Comparison of ENCODE assay signal across 27 mouse cellular contexts in genomic region chr7:115129001-115129400, GRCm38 (mm10).
DNase-seq lines count a peak whose midpoint lies in the region; ATAC-seq and TF ChIP-seq lines count a peak whose summit lies in the region.
"Had no signal": no experiment of that assay in that cellular context is flagged by ENCODE, and none has a peak within 500 bp of the region (broad histone marks: within the 10 kb centered on the region; RNA-seq: fewer than 3 reads in every experiment).

No protein-coding gene starts in this region.

- no peak for TF ChIP-seq CTCF in thymus, adult 2 months (IDR thresholded peaks at IDR 0.05; ENCODE audit: borderline replicate concordance, control insufficient read depth, extremely low read depth, insufficient read depth, low read length, poor library complexity)

- no peak overlapping the region for H3K9ac ChIP-seq in forebrain, embryonic 14.5 days (ENCODE audit: low read length)
- H3K9ac ChIP-seq in forebrain, embryonic 13.5 days, result no peak overlapping the region
- no peak overlapping the region for H3K9ac ChIP-seq in midbrain, embryonic 11.5 days (ENCODE audit: low read length)
- H3K9ac ChIP-seq in midbrain, embryonic 15.5 days, result no peak overlapping the region
- H3K9ac ChIP-seq in midbrain, embryonic 14.5 days (replicated peaks; ENCODE audit: low read length), result no peak overlapping the region
- H3K9ac ChIP-seq: embryonic facial prominence, embryonic 12.5 days; hindbrain, embryonic 15.5 days; kidney, embryonic 15.5 days; limb, embryonic 12.5 days; lung, embryonic 15.5 days had no signal

- no peak; the same call in 1 of the 2 replicates for ATAC-seq in forebrain, embryonic 14.5 days
- no peak for ATAC-seq in forebrain, embryonic 13.5 days
- ATAC-seq in midbrain, embryonic 11.5 days (ENCODE audit: low FRiP score), result no peak
- no peak for ATAC-seq in midbrain, embryonic 15.5 days (replicated peaks)
- ATAC-seq in midbrain, embryonic 14.5 days (ENCODE audit: low FRiP score, low TSS enrichment), result no peak
- ATAC-seq: activated CD4-positive, CD25-positive, alpha-beta regulatory T cell, adult 4 months had no signal

- peaks cover 22% of the 10 kb centered on the region; the same call in 1 of the 2 replicates for H3K4me1 ChIP-seq in forebrain, embryonic 14.5 days (ENCODE audit: control insufficient read depth, insufficient read depth, low read length)
- H3K4me1 ChIP-seq in forebrain, embryonic 13.5 days, result peaks cover 50% of the 10 kb centered on the region
- H3K4me1 ChIP-seq in midbrain, embryonic 11.5 days (ENCODE audit: control insufficient read depth, insufficient read depth, low read length), result peaks cover 16% of the 10 kb centered on the region
- peaks cover 10% of the 10 kb centered on the region for H3K4me1 ChIP-seq in midbrain, embryonic 15.5 days
- peaks cover 7% of the 10 kb centered on the region; the same call in 1 of the 2 replicates for H3K4me1 ChIP-seq in midbrain, embryonic 14.5 days (ENCODE audit: control insufficient read depth, insufficient read depth, low read length)
- no peaks in the 10 kb centered on the region for H3K4me1 ChIP-seq in thymus, adult 2 months (replicated peaks; ENCODE audit: control insufficient read depth, insufficient read depth, low read length)
- H3K4me1 ChIP-seq: embryonic facial prominence, embryonic 12.5 days; kidney, embryonic 15.5 days; limb, embryonic 12.5 days; lung, embryonic 15.5 days had no signal

- no peaks in the 10 kb centered on the region for H3K36me3 ChIP-seq in forebrain, embryonic 14.5 days (ENCODE audit: control insufficient read depth, insufficient read depth, low read length)
- H3K36me3 ChIP-seq in forebrain, embryonic 13.5 days (ENCODE audit: poor library complexity, severe bottlenecking), result no peaks in the 10 kb centered on the region
- H3K36me3 ChIP-seq in midbrain, embryonic 11.5 days (ENCODE audit: control insufficient read depth, insufficient read depth, low read length), result no peaks in the 10 kb centered on the region
- H3K36me3 ChIP-seq in midbrain, embryonic 15.5 days (replicated peaks), result no peaks in the 10 kb centered on the region
- H3K36me3 ChIP-seq in midbrain, embryonic 14.5 days (ENCODE audit: control insufficient read depth, insufficient read depth, low read length), result no peaks in the 10 kb centered on the region
- H3K36me3 ChIP-seq in thymus, adult 2 months (ENCODE audit: control insufficient read depth, insufficient read depth, low read length), result no peaks in the 10 kb centered on the region
- H3K36me3 ChIP-seq: embryonic facial prominence, embryonic 12.5 days; hindbrain, embryonic 15.5 days; kidney, embryonic 15.5 days; limb, embryonic 12.5 days; lung, embryonic 15.5 days had no signal

- peak; percentile 54 for DNase-seq in forebrain, embryonic 14.5 days (ENCODE audit: low spot score)
- DNase-seq in midbrain, embryonic 11.5 days (ENCODE audit: low spot score, missing footprints), result peak; percentile 79
- peak; percentile 30 for DNase-seq in midbrain, embryonic 14.5 days
- peak; percentile 81 for DNase-seq in retina, postnatal 1 day
- no peak for DNase-seq in thymus, adult 2 months
- DNase-seq: adrenal gland, adult 2 months; adrenal gland, postnatal 36 days; B cell, adult 2 months; cerebellum, adult 8-10 months; cerebellum, postnatal 25 days; gastrocnemius, postnatal 14 days; heart, postnatal 36 days; kidney, adult 18-20 months; kidney, postnatal 25 days; right cerebral cortex, adult 18-20 months; spleen, adult 18-20 months; thymus, postnatal 25 days had no signal

- no peak overlapping the region for H3K4me3 ChIP-seq in forebrain, embryonic 14.5 days (ENCODE audit: low read depth, low read length)
- no peak overlapping the region for H3K4me3 ChIP-seq in forebrain, embryonic 13.5 days
- H3K4me3 ChIP-seq in midbrain, embryonic 11.5 days (ENCODE audit: low read depth, low read length), result no peak overlapping the region
- no peak overlapping the region for H3K4me3 ChIP-seq in midbrain, embryonic 15.5 days
- no peak overlapping the region for H3K4me3 ChIP-seq in midbrain, embryonic 14.5 days (replicated peaks; ENCODE audit: low read depth, low read length)
- no peak overlapping the region for H3K4me3 ChIP-seq in thymus, adult 2 months (ENCODE audit: control insufficient read depth, insufficient read depth, low read length)
- H3K4me3 ChIP-seq: embryonic facial prominence, embryonic 12.5 days; hindbrain, embryonic 15.5 days; kidney, embryonic 15.5 days; limb, embryonic 12.5 days; lung, embryonic 15.5 days had no signal

- TF ChIP-seq POLR2A in thymus, adult 2 months (IDR thresholded peaks at IDR 0.05; ENCODE audit: control insufficient read depth, extremely low read depth, insufficient read depth, low read length, poor library complexity), result no peak

- no peak overlapping the region for H3K27ac ChIP-seq in forebrain, embryonic 14.5 days (ENCODE audit: low read depth, low read length)
- no peak overlapping the region; the same call in 1 of the 2 replicates for H3K27ac ChIP-seq in forebrain, embryonic 13.5 days
- H3K27ac ChIP-seq in midbrain, embryonic 11.5 days (ENCODE audit: low read depth, low read length), result no peak overlapping the region
- H3K27ac ChIP-seq in midbrain, embryonic 15.5 days, result no peak overlapping the region
- no peak overlapping the region for H3K27ac ChIP-seq in midbrain, embryonic 14.5 days (replicated peaks; ENCODE audit: low read depth, low read length)
- H3K27ac ChIP-seq in thymus, adult 2 months (ENCODE audit: control insufficient read depth, insufficient read depth, low read length), result no peak overlapping the region
- H3K27ac ChIP-seq: embryonic facial prominence, embryonic 12.5 days; hindbrain, embryonic 15.5 days; kidney, embryonic 15.5 days; limb, embryonic 12.5 days; lung, embryonic 15.5 days had no signal

- no peaks in the 10 kb centered on the region for H3K27me3 ChIP-seq in forebrain, embryonic 14.5 days (replicated peaks; ENCODE audit: control insufficient read depth, insufficient read depth, low read length)
- H3K27me3 ChIP-seq in forebrain, embryonic 13.5 days, result peaks cover 8% of the 10 kb centered on the region; the same call in 1 of the 2 replicates
- no peaks in the 10 kb centered on the region for H3K27me3 ChIP-seq in midbrain, embryonic 11.5 days (ENCODE audit: control insufficient read depth, insufficient read depth, low read length)
- no peaks in the 10 kb centered on the region for H3K27me3 ChIP-seq in midbrain, embryonic 15.5 days (replicated peaks)
- no peaks in the 10 kb centered on the region for H3K27me3 ChIP-seq in midbrain, embryonic 14.5 days (ENCODE audit: control insufficient read depth, insufficient read depth, low read length)
- H3K27me3 ChIP-seq in thymus, adult 2 months (ENCODE audit: control insufficient read depth, insufficient read depth, low read length), result no peaks in the 10 kb centered on the region
- H3K27me3 ChIP-seq: hindbrain, embryonic 15.5 days; kidney, embryonic 15.5 days; limb, embryonic 12.5 days; lung, embryonic 15.5 days had no signal

- no peaks in the 10 kb centered on the region for H3K9me3 ChIP-seq in forebrain, embryonic 14.5 days (replicated peaks; ENCODE audit: control insufficient read depth, low read length)
- H3K9me3 ChIP-seq in forebrain, embryonic 13.5 days (replicated peaks), result no peaks in the 10 kb centered on the region
- H3K9me3 ChIP-seq in midbrain, embryonic 11.5 days (ENCODE audit: control insufficient read depth, low read length), result no peaks in the 10 kb centered on the region
- H3K9me3 ChIP-seq in midbrain, embryonic 15.5 days, result no peaks in the 10 kb centered on the region
- H3K9me3 ChIP-seq in midbrain, embryonic 14.5 days (ENCODE audit: control insufficient read depth, low read length), result no peaks in the 10 kb centered on the region
- H3K9me3 ChIP-seq: embryonic facial prominence, embryonic 12.5 days; hindbrain, embryonic 15.5 days; kidney, embryonic 15.5 days; limb, embryonic 12.5 days; lung, embryonic 15.5 days had no signal

- H3K4me2 ChIP-seq in forebrain, embryonic 14.5 days (ENCODE audit: low read length), result no peak overlapping the region
- H3K4me2 ChIP-seq in forebrain, embryonic 13.5 days, result no peak overlapping the region
- H3K4me2 ChIP-seq in midbrain, embryonic 11.5 days, result no peak overlapping the region
- H3K4me2 ChIP-seq in midbrain, embryonic 15.5 days, result no peak overlapping the region
- H3K4me2 ChIP-seq in midbrain, embryonic 14.5 days (ENCODE audit: low read length), result no peak overlapping the region
- H3K4me2 ChIP-seq: embryonic facial prominence, embryonic 12.5 days; heart, embryonic 11.5 days; hindbrain, embryonic 15.5 days; kidney, embryonic 15.5 days; limb, embryonic 12.5 days; liver, embryonic 11.5 days; lung, embryonic 15.5 days had no signal

- WGBS in forebrain, embryonic 14.5 days, result 6% methylated on average over 3 of the region's 3 CpGs
- WGBS in forebrain, embryonic 13.5 days, result 7% methylated on average over 3 of the region's 3 CpGs
- 14% methylated on average over 3 of the region's 3 CpGs for WGBS in midbrain, embryonic 11.5 days
- 9% methylated on average over 3 of the region's 3 CpGs for WGBS in midbrain, embryonic 15.5 days
- WGBS in midbrain, embryonic 14.5 days, result 21% methylated on average over 3 of the region's 3 CpGs
- WGBS in thymus, adult 2 months, result 74% methylated on average over 3 of the region's 3 CpGs
